Mouse (Mus musculus): Measurements from ENCODE around the gene Acoxl.

GRCm38 (mm10) chr2:128020039-128020907 lies 181.6 kb downstream of the Acoxl start:
- no peak for TF ChIP-seq CTCF (IDR thresholded peaks at IDR 0.05; ENCODE audit: borderline replicate concordance, insufficient read depth, low read length)
- TF ChIP-seq POLR2A (IDR thresholded peaks at IDR 0.05; ENCODE audit: low read depth, low read length) = no peak
